Comparison of ENCODE assay signal across 17 mouse cellular contexts in genomic region chr17:61890631-61891030, GRCm38 (mm10).
"Had no signal": no experiment of that assay in that cellular context is flagged by ENCODE, and none has a peak within 500 bp of the region (broad histone marks: within the 10 kb centered on the region; RNA-seq: fewer than 3 reads in every experiment).

No protein-coding gene starts in this region.

- DNase-seq: kidney, adult 18-20 months; kidney, adult 9 months; kidney, postnatal 25 days; layer of hippocampus, adult 9-11 months; left cerebral cortex, postnatal 4 days; liver, embryonic 13.5 days; lung, adult 2 months; lung, postnatal 14 days; lung, postnatal 4 days; thymus, adult 18-20 months; thymus, postnatal 14 days; thymus, postnatal 4 days had no signal

- H3K36me3 ChIP-seq: liver, embryonic 13.5 days; midbrain, embryonic 13.5 days had no signal

- H3K4me1 ChIP-seq: liver, embryonic 13.5 days; midbrain, embryonic 13.5 days had no signal

- ATAC-seq: midbrain, embryonic 13.5 days; midbrain, embryonic 16.5 days had no signal

- H3K4me2 ChIP-seq: liver, embryonic 13.5 days; midbrain, embryonic 13.5 days had no signal

- H3K9me3 ChIP-seq: liver, embryonic 13.5 days; midbrain, embryonic 13.5 days had no signal

- H3K27me3 ChIP-seq: liver, embryonic 13.5 days; midbrain, embryonic 13.5 days had no signal

- H3K27ac ChIP-seq: kidney, postnatal 0 days; layer of hippocampus, adult 2 months; liver, embryonic 13.5 days; midbrain, embryonic 13.5 days had no signal

- H3K9ac ChIP-seq: liver, embryonic 13.5 days; midbrain, embryonic 13.5 days had no signal

- H3K4me3 ChIP-seq: layer of hippocampus, adult 2 months; liver, embryonic 13.5 days; midbrain, embryonic 13.5 days; myocyte had no signal
